Mouse (Mus musculus): ENCODE measurements at regions not wholly inside any gene's neighbourhood (a gene's known extent, or its start where the extent isn't known, plus 50 kb on each side); places are given as distances from the start of the nearest gene placed in this dataset.
A peak's percentile ranks its signal among the peaks of the same experiment; 100 is the strongest.

DNA sequence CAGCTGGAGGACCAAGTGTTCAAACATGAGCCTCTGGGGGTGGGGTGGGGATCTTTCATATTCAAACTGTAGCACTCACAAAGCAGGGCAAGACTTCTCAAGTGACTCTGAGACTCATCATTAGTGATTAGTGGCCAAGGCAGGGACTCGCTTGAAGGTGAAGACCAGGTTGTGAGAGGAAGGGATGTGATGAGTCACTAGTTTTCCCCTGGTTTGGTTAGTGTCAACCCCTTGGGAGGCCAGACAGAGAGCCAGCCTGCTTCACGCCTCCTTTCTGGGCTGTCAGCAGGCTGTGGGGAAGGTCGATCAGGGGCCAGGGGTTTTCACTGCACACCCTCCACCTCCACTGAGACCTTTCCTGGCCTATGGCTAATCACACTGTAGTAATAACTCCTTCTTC is 65.2 kb downstream of the Slc30a10 start:
- no peak for TF ChIP-seq POLR2A (IDR thresholded peaks at IDR 0.05; ENCODE audit: borderline replicate concordance, extremely low read depth, insufficient read depth, insufficient read length)
- no peak overlapping the region for H3K4me2 ChIP-seq (replicated peaks; ENCODE audit: low read depth, low read length, severe bottlenecking)
- 22% methylated on average over 3 of the region's 3 CpGs for WGBS
- 0 out of 2 replicates have a peak overlapping the region, but pooled peaks have one; percentile 8 for H3K27ac ChIP-seq (replicated peaks; ENCODE audit: low read depth, low read length)
- peaks cover 11% of the 10 kb centered on the region for H3K4me1 ChIP-seq (ENCODE audit: control insufficient read depth, insufficient read depth, low read length)
- H3K4me3 ChIP-seq (replicated peaks; ENCODE audit: low read length), result no peak overlapping the region
- 0 out of 2 replicates have a peak overlapping the region, but pooled peaks have one; percentile 25 for H3K9ac ChIP-seq (ENCODE audit: low read depth, low read length, severe bottlenecking)
- ATAC-seq (ENCODE audit: low FRiP score, low read depth) (peak; percentile 53; the same call in 1 of the 2 replicates), DNase-seq (ENCODE audit: low spot score) (no peak)
- no peaks in the 10 kb centered on the region for H3K27me3 ChIP-seq (ENCODE audit: control insufficient read depth, insufficient read depth, low read length)
- no peaks in the 10 kb centered on the region for H3K36me3 ChIP-seq (ENCODE audit: control insufficient read depth, insufficient read depth, low read length)
- H3K9me3 ChIP-seq (ENCODE audit: control insufficient read depth, low read length), result no peaks in the 10 kb centered on the region

GRCm38 (mm10) chr1:185524020-185524419 is 69.4 kb downstream of the Slc30a10 start:
- Histone ChIP-seq H3K27me3 (ENCODE audit: control insufficient read depth, insufficient read depth, low read length) (no peaks in the 10 kb centered on the region), H3K4me3 (replicated peaks; ENCODE audit: low read length) (no peak overlapping the region), H3K4me1 (ENCODE audit: control insufficient read depth, insufficient read depth, low read length) (peaks cover 11% of the 10 kb centered on the region), H3K4me2 (replicated peaks; ENCODE audit: low read depth, low read length, severe bottlenecking) (no peak overlapping the region), H3K9me3 (ENCODE audit: control insufficient read depth, low read length) (0 out of 2 replicates have a peak, but pooled peaks cover 2% of the 10 kb centered on the region), H3K36me3 (ENCODE audit: control insufficient read depth, insufficient read depth, low read length) (no peaks in the 10 kb centered on the region), H3K9ac (ENCODE audit: low read depth, low read length, severe bottlenecking) (no peak overlapping the region; the same call in 1 of the 2 replicates), H3K27ac (replicated peaks; ENCODE audit: low read depth, low read length) (0 out of 2 replicates have a peak overlapping the region, but pooled peaks have one; percentile 4)
- peak; percentile 29; the same call in 1 of the 2 replicates for ATAC-seq (ENCODE audit: low FRiP score, low read depth)
- WGBS, result 26% methylated on average over 9 of the region's 10 CpGs
- no peak for TF ChIP-seq POLR2A (IDR thresholded peaks at IDR 0.05; ENCODE audit: borderline replicate concordance, extremely low read depth, insufficient read depth, insufficient read length)
- peak; percentile 40 for DNase-seq (ENCODE audit: low spot score)

DNA sequence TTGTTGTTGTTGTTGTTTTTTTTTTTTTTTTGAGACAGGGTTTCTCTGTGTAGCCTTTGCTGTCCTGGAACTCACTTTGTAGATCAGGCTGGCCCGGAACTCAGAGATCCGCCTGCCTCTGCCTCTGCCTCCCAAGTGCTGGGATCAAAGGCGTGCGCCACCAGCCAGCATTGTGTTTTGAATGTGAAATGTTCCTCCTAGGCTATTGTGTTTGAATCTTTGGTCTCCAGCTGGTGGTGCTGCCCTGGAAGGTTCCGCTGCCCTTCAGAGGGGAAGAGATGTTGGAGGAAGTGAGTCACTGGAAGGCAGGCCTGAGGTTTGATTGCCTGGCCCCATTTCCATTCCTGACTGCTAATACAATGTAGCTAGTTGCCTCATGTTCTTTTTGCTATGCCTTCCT is 78.8 kb downstream of the Slc30a10 start:
- ATAC-seq (ENCODE audit: low FRiP score, low read depth) (no peak), DNase-seq (ENCODE audit: low spot score) (no peak)
- Histone ChIP-seq H3K27ac (replicated peaks; ENCODE audit: low read depth, low read length) (no peak overlapping the region), H3K27me3 (ENCODE audit: control insufficient read depth, insufficient read depth, low read length) (no peaks in the 10 kb centered on the region), H3K9me3 (ENCODE audit: control insufficient read depth, low read length) (no peaks in the 10 kb centered on the region), H3K36me3 (ENCODE audit: control insufficient read depth, insufficient read depth, low read length) (no peaks in the 10 kb centered on the region), H3K4me2 (replicated peaks; ENCODE audit: low read depth, low read length, severe bottlenecking) (no peak overlapping the region), H3K9ac (ENCODE audit: low read depth, low read length, severe bottlenecking) (no peak overlapping the region), H3K4me3 (replicated peaks; ENCODE audit: low read length) (no peak overlapping the region), H3K4me1 (ENCODE audit: control insufficient read depth, insufficient read depth, low read length) (no peaks in the 10 kb centered on the region)
- WGBS, result 93% methylated on average over 5 of the region's 5 CpGs
- no peak for TF ChIP-seq POLR2A (IDR thresholded peaks at IDR 0.05; ENCODE audit: borderline replicate concordance, extremely low read depth, insufficient read depth, insufficient read length)

GRCm38 (mm10) chr1:185534129-185534528 is 79.5 kb downstream of the Slc30a10 start:
- H3K4me2 ChIP-seq (replicated peaks; ENCODE audit: low read depth, low read length, severe bottlenecking), result no peak overlapping the region
- H3K27ac ChIP-seq (replicated peaks; ENCODE audit: low read depth, low read length), result no peak overlapping the region
- no peaks in the 10 kb centered on the region for H3K27me3 ChIP-seq (ENCODE audit: control insufficient read depth, insufficient read depth, low read length)
- no peaks in the 10 kb centered on the region for H3K9me3 ChIP-seq (ENCODE audit: control insufficient read depth, low read length)
- TF ChIP-seq POLR2A (IDR thresholded peaks at IDR 0.05; ENCODE audit: borderline replicate concordance, extremely low read depth, insufficient read depth, insufficient read length), result no peak
- H3K4me3 ChIP-seq (replicated peaks; ENCODE audit: low read length), result no peak overlapping the region
- 92% methylated on average over 1 of the region's 1 CpGs for WGBS
- H3K9ac ChIP-seq (ENCODE audit: low read depth, low read length, severe bottlenecking), result no peak overlapping the region
- no peaks in the 10 kb centered on the region for H3K36me3 ChIP-seq (ENCODE audit: control insufficient read depth, insufficient read depth, low read length)
- no peak for ATAC-seq (ENCODE audit: low FRiP score, low read depth)
- H3K4me1 ChIP-seq (ENCODE audit: control insufficient read depth, insufficient read depth, low read length), result no peaks in the 10 kb centered on the region
- DNase-seq (ENCODE audit: low spot score), result no peak

- Histone ChIP-seq H3K27me3 (ENCODE audit: control insufficient read depth, insufficient read depth, low read length) (no peaks in the 10 kb centered on the region), H3K9ac (ENCODE audit: low read depth, low read length, severe bottlenecking) (no peak overlapping the region), H3K36me3 (ENCODE audit: control insufficient read depth, insufficient read depth, low read length) (no peaks in the 10 kb centered on the region), H3K9me3 (ENCODE audit: control insufficient read depth, low read length) (no peaks in the 10 kb centered on the region), H3K4me2 (replicated peaks; ENCODE audit: low read depth, low read length, severe bottlenecking) (no peak overlapping the region), H3K4me3 (replicated peaks; ENCODE audit: low read length) (no peak overlapping the region), H3K4me1 (ENCODE audit: control insufficient read depth, insufficient read depth, low read length) (no peaks in the 10 kb centered on the region), H3K27ac (replicated peaks; ENCODE audit: low read depth, low read length) (no peak overlapping the region)
- no peak for TF ChIP-seq POLR2A (IDR thresholded peaks at IDR 0.05; ENCODE audit: borderline replicate concordance, extremely low read depth, insufficient read depth, insufficient read length)
- ATAC-seq (ENCODE audit: low FRiP score, low read depth) (no peak), DNase-seq (ENCODE audit: low spot score) (no peak)
- 86% methylated on average over 6 of the region's 6 CpGs for WGBS
Observed at GRCm38 (mm10) chr1:185535321-185535720, 80.7 kb downstream of the Slc30a10 start.

DNA sequence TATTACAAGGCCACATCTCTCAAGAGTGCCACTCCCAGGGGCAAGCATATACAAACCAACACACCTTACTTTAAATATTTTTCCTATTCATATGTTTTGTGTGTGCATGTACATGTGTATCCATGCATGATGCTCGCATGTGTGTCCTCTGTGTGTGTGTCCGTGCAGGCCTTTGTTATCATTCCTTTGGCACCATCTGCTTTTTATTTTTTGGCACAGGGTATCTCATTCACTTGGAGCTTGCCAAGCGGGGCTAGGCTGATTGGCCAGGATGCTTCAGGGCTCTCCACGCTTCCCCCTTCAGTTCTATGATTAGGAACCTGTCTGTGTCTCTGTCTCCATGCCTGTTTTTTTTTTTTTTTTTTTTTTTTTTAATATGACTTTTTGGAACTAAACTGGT is 82.6 kb downstream of the Slc30a10 start:
- H3K4me2 ChIP-seq (replicated peaks; ENCODE audit: low read depth, low read length, severe bottlenecking), result no peak overlapping the region
- TF ChIP-seq POLR2A (IDR thresholded peaks at IDR 0.05; ENCODE audit: borderline replicate concordance, extremely low read depth, insufficient read depth, insufficient read length), result no peak
- no peaks in the 10 kb centered on the region for H3K36me3 ChIP-seq (ENCODE audit: control insufficient read depth, insufficient read depth, low read length)
- no peak overlapping the region for H3K9ac ChIP-seq (ENCODE audit: low read depth, low read length, severe bottlenecking)
- H3K4me1 ChIP-seq (ENCODE audit: control insufficient read depth, insufficient read depth, low read length), result no peaks in the 10 kb centered on the region
- H3K27me3 ChIP-seq (ENCODE audit: control insufficient read depth, insufficient read depth, low read length), result no peaks in the 10 kb centered on the region
- 92% methylated on average over 4 of the region's 4 CpGs for WGBS
- no peak overlapping the region for H3K4me3 ChIP-seq (replicated peaks; ENCODE audit: low read length)
- H3K9me3 ChIP-seq (ENCODE audit: control insufficient read depth, low read length), result no peaks in the 10 kb centered on the region
- ATAC-seq (ENCODE audit: low FRiP score, low read depth), result no peak
- H3K27ac ChIP-seq (replicated peaks; ENCODE audit: low read depth, low read length), result no peak overlapping the region
- no peak for DNase-seq (ENCODE audit: low spot score)
